Mouse (Mus musculus) E14TG2a.4 (cell line): ENCODE measurements around the gene Coro1a.

Experiments
- CTCF ChIP-seq: conservative IDR thresholded peaks from 2 replicates; pipeline ENCODE4 v1.5.1; 2014; ENCODE audit warnings: low read length
- POU5F1 ChIP-seq: IDR thresholded peaks from 2 replicates; pipeline ENCODE4 v1.6.1; 2014; ENCODE audit warnings: low read length, borderline replicate concordance

DNA sequence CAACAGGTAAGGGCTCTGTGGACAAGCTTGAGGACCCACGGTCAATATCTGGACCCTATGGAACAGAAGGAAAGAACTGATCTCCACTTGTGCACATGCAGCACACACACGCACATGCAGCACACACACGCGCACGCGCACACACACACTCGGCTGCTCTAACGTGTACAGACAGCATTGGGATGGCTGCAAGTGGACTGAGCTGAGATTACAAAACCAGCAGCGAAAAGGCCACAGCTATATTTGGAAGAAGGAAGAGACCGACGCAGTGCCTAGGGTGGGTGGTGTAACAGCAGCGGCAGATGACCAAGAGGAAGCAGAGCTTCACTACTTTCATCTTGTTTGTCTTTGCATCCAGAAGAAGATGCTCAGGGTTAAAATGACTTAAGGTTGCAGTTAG lies 38.5 kb upstream of the Coro1a start:
- TF ChIP-seq CTCF (no peak), POU5F1 (no peak)
